Mouse (Mus musculus) stomach, postnatal 0 days (tissue): ENCODE measurements around the gene Tmbim6. TPM values are rescaled to one million over a fixed set of nuclear protein-coding genes. Genes with fewer than 3 reads are reported as not detected.

Experiments
- ATAC-seq: fragments of 200-750 bp; cut with Nextera tagmentation; 2 replicates; pipeline ENCODE4 v1.8.0; 2017; ENCODE audit not compliant: low FRiP score, low TSS enrichment
- DNase-seq: peaks from one replicate; pipeline ENCODE4 v3.0.0-alpha.2; 2016; ENCODE audit warnings: low spot score
- H3K27ac ChIP-seq: fragments of 300-500 bp; sonication (generic); replicated peaks from 2 replicates; pipeline ENCODE4 v1.5.1; 2014; ENCODE audit warnings: mild to moderate bottlenecking, control low read depth
- H3K27me3 ChIP-seq: fragments of 300-500 bp; sonication (generic); 2 replicates; pipeline ENCODE4 v1.6.1; 2014; ENCODE audit warnings: low read length; ENCODE audit not compliant: control insufficient read depth, insufficient read depth
- H3K36me3 ChIP-seq: fragments of 300-500 bp; sonication (generic); 2 replicates; pipeline ENCODE4 v1.6.1; 2014; ENCODE audit warnings: low read length, mixed read lengths; ENCODE audit not compliant: control insufficient read depth, insufficient read depth
- H3K4me1 ChIP-seq: fragments of 300-500 bp; sonication (generic); replicated peaks from 2 replicates; pipeline ENCODE4 v1.6.1; 2014; ENCODE audit warnings: antibody characterized with exemption; ENCODE audit not compliant: control insufficient read depth, insufficient read depth
- H3K4me2 ChIP-seq: fragments of 300-500 bp; sonication (generic); replicated peaks from 2 replicates; pipeline ENCODE4 v1.6.1; 2014; ENCODE audit warnings: low read depth, mild to moderate bottlenecking, control low read depth, moderate library complexity
- H3K4me3 ChIP-seq: fragments of 300-500 bp; sonication (generic); 2 replicates; pipeline ENCODE4 v1.5.1; 2014; ENCODE audit warnings: low read depth, low read length, control low read depth
- H3K9ac ChIP-seq: fragments of 300-500 bp; sonication (generic); 2 replicates; pipeline ENCODE4 v1.6.1; 2014; ENCODE audit warnings: mild to moderate bottlenecking, low read length, control low read depth, mixed read lengths
- H3K9me3 ChIP-seq: fragments of 300-500 bp; sonication (generic); 2 replicates; pipeline ENCODE4 v1.6.1; 2016; ENCODE audit warnings: low read length; ENCODE audit not compliant: control insufficient read depth
- CTCF ChIP-seq: IDR thresholded peaks from 2 replicates; pipeline ENCODE4 v1.5.1; 2016; ENCODE audit warnings: antibody characterized with exemption, low read depth, mild to moderate bottlenecking, moderate library complexity
- EP300 ChIP-seq: optimal IDR thresholded peaks from 2 replicates; pipeline ENCODE3; 2016; ENCODE audit warnings: antibody characterized with exemption
- WGBS: fragments of 180-500 bp; shearing (Covaris S2); extraction: QIAGEN DNeasy Blood & Tissue Kit; methylation state at CpG from one replicate; pipeline ENCODE4 v1.1.7; 2014; 5-methylcytosine and 5-hydroxymethylcytosine counted together
- polyA plus RNA-seq: library from polyadenylated mRNA; unstranded; fragments of >200 nt; fragmentation: Nextera tagmentation; extraction: Ambion mirVana; gene quantifications from 2 replicates; pipeline ENCODE4 v1.2.1, GENCODE M21; 2015

Tmbim6 gene
- polyA plus RNA-seq, 1 experiment from 2014 or later = 469 TPM

GRCm38 (mm10) chr15:99368583-99369266 is 24.0 kb upstream of the Tmbim6 start:
- TF ChIP-seq CTCF (no peak), EP300 (no peak)
- H3K9me3 ChIP-seq = no peaks in the 10 kb centered on the region
- no peak for DNase-seq
- WGBS = 35% methylated on average over 4 of the region's 4 CpGs
- H3K27me3 ChIP-seq = no peaks in the 10 kb centered on the region; the same call in 1 of the 2 replicates
- H3K4me1 ChIP-seq = 0 out of 2 replicates have a peak, but pooled peaks cover 3% of the 10 kb centered on the region
- peak overlapping the region; percentile 89 for H3K4me2 ChIP-seq
- no peak overlapping the region for H3K9ac ChIP-seq
- H3K27ac ChIP-seq = 0 out of 2 replicates have a peak overlapping the region, but pooled peaks have one; percentile 13
- peak overlapping the region; percentile 73 for H3K4me3 ChIP-seq
- ATAC-seq = no peak; the same call in 1 of the 2 replicates
- H3K36me3 ChIP-seq = no peaks in the 10 kb centered on the region

- H3K36me3 ChIP-seq = no peaks in the 10 kb centered on the region
Observed at GRCm38 (mm10) chr15:99369391-99370171, 23.1 kb upstream of the Tmbim6 start.

GRCm38 (mm10) chr15:99370259-99370691 is 22.4 kb upstream of the Tmbim6 start, which contains the start of gene Fmnl3:
Fmnl3 (minus strand) TSS chr15:99370482.
- Histone ChIP-seq H3K27ac (peak within 1 kb of the TSS; percentile 88), H3K4me1 (0 out of 2 replicates have a peak, but pooled peaks cover 3% of the 10 kb centered on the region), H3K4me2 (peak within 1 kb of the TSS; percentile 89), H3K36me3 (no peaks in the 10 kb centered on the region), H3K4me3 (peak within 1 kb of the TSS; percentile 73), H3K27me3 (no peaks in the 10 kb centered on the region; the same call in 1 of the 2 replicates), H3K9me3 (no peaks in the 10 kb centered on the region), H3K9ac (peak within 1 kb of the TSS; percentile 80)
- DNase-seq (peak; percentile 97), ATAC-seq (peak; percentile 96)
- WGBS = under 1% methylated on average over 41 of the region's 48 CpGs
- TF ChIP-seq EP300 (no peak), CTCF (peak; percentile 97)

More at GRCm38 (mm10) chr15:99369391-99370171, 23.1 kb upstream of the Tmbim6 start:
- DNase-seq = no peak
- Histone ChIP-seq H3K4me2 (peak overlapping the region; percentile 89), H3K4me3 (peak overlapping the region; percentile 73), H3K27ac (peak overlapping the region; percentile 88), H3K27me3 (no peaks in the 10 kb centered on the region; the same call in 1 of the 2 replicates), H3K9ac (peak overlapping the region; percentile 80), H3K9me3 (no peaks in the 10 kb centered on the region), H3K4me1 (0 out of 2 replicates have a peak, but pooled peaks cover 3% of the 10 kb centered on the region)
- WGBS = 1% methylated on average over 36 of the region's 39 CpGs
- TF ChIP-seq CTCF = no peak
- no peak for TF ChIP-seq EP300
- ATAC-seq = no peak; the same call in none of the 2 replicates

- H3K27me3 ChIP-seq = no peaks in the 10 kb centered on the region; the same call in 1 of the 2 replicates
- WGBS = 84% methylated on average over 7 of the region's 7 CpGs
- H3K4me2 ChIP-seq = no peak overlapping the region
- H3K36me3 ChIP-seq = no peaks in the 10 kb centered on the region
- no peak for TF ChIP-seq CTCF
- TF ChIP-seq EP300 = no peak
- no peak overlapping the region for H3K27ac ChIP-seq
- H3K4me1 ChIP-seq = 0 out of 2 replicates have a peak, but pooled peaks cover 3% of the 10 kb centered on the region
- DNase-seq = no peak
- H3K9me3 ChIP-seq = no peaks in the 10 kb centered on the region
- no peak overlapping the region for H3K9ac ChIP-seq
- no peak overlapping the region for H3K4me3 ChIP-seq
- ATAC-seq = no peak
Observed at GRCm38 (mm10) chr15:99371526-99372340, 20.9 kb upstream of the Tmbim6 start.

- TF ChIP-seq EP300 (no peak), CTCF (no peak)
- H3K27ac ChIP-seq = no peak overlapping the region
- no peak overlapping the region for H3K4me2 ChIP-seq
- DNase-seq (no peak), ATAC-seq (no peak)
- no peak overlapping the region for H3K9ac ChIP-seq
- H3K4me1 ChIP-seq = 0 out of 2 replicates have a peak, but pooled peaks cover 3% of the 10 kb centered on the region
- H3K27me3 ChIP-seq = no peaks in the 10 kb centered on the region; the same call in 1 of the 2 replicates
- no peaks in the 10 kb centered on the region for H3K9me3 ChIP-seq
- H3K4me3 ChIP-seq = no peak overlapping the region
- H3K36me3 ChIP-seq = no peaks in the 10 kb centered on the region
- 70% methylated on average over 9 of the region's 9 CpGs for WGBS
Observed at GRCm38 (mm10) chr15:99372761-99373160, 19.9 kb upstream of the Tmbim6 start.
